Mouse (Mus musculus) CH12.LX (cell line): ENCODE results near the gene Gm28048. TPM values are rescaled to one million over a fixed set of nuclear protein-coding genes. Genes with fewer than 3 reads are reported as not detected.

Experiments used
- DNase-seq: peaks from one replicate; pipeline ENCODE4 v3.0.0-alpha.2; 2013; ENCODE audit errors: extremely low read depth
- H3K27ac ChIP-seq: 2 replicates; pipeline ENCODE4 v1.5.1; 2012; ENCODE audit warnings: low read depth, mild to moderate bottlenecking, control low read depth, moderate library complexity; ENCODE audit not compliant: insufficient read depth
- H3K27me3 ChIP-seq: replicated peaks from 2 replicates; pipeline ENCODE3; 2012; ENCODE audit warnings: inconsistent platforms
- H3K36me3 ChIP-seq, 2 experiments: replicated peaks in 1 of 2; 2 replicates each; pipeline versions ENCODE3 to v1.6.1; 2012; ENCODE audit warnings: inconsistent platforms in 1 of 2, low read length in 1 of 2, mild to moderate bottlenecking in 1 of 2, mixed read lengths in 1 of 2, moderate library complexity in 1 of 2; ENCODE audit not compliant: control insufficient read depth in 1 of 2, insufficient read depth in 1 of 2
- H3K4me1 ChIP-seq, 2 experiments: 2 replicates each; pipeline ENCODE4 v1.6.1; 2012; ENCODE audit warnings: inconsistent platforms in 1 of 2, moderate library complexity in 1 of 2; ENCODE audit not compliant: insufficient read depth in 2 of 2, control insufficient read depth in 1 of 2
- H3K4me2 ChIP-seq: 2 replicates; pipeline ENCODE4 v1.6.1; 2012; ENCODE audit warnings: low read depth, mild to moderate bottlenecking, control low read depth; ENCODE audit not compliant: poor library complexity, insufficient read depth, severe bottlenecking
- H3K4me3 ChIP-seq, 3 experiments: fragments of 150-350 bp in 1 of 3; sonication (generic) in 1 of 3; replicated peaks in 1 of 3; 2 replicates each; pipeline versions ENCODE3 to v1.5.1; 2011 to 2012; ENCODE audit warnings: low read depth in 2 of 3, low read length in 2 of 3, mild to moderate bottlenecking in 2 of 3, moderate library complexity in 2 of 3, control low read depth in 1 of 3, improper control_type of control experiment in 1 of 3, inconsistent platforms in 1 of 3, mixed read lengths in 1 of 3; ENCODE audit not compliant: poor library complexity in 1 of 3
- H3K79me2 ChIP-seq: replicated peaks from 2 replicates; pipeline ENCODE4 v1.6.1; 2012; ENCODE audit warnings: mild to moderate bottlenecking, moderate library complexity; ENCODE audit not compliant: control insufficient read depth, poor library complexity, insufficient read depth, severe bottlenecking; ENCODE audit errors: extremely low read depth
- H3K9ac ChIP-seq: 2 replicates; pipeline ENCODE4 v1.6.1; 2012; ENCODE audit warnings: low read depth, mild to moderate bottlenecking, control low read depth, moderate library complexity; ENCODE audit not compliant: insufficient read depth
- H3K9me3 ChIP-seq: replicated peaks from 2 replicates; pipeline ENCODE3; 2012; ENCODE audit warnings: low read length, inconsistent platforms, mixed read lengths
- CHD1 ChIP-seq: IDR thresholded peaks from 2 replicates; pipeline ENCODE4 v1.6.1; 2012; ENCODE audit warnings: low read depth, low read length, improper control_type of control experiment, inconsistent platforms
- CHD2 ChIP-seq: IDR thresholded peaks from 2 replicates; pipeline ENCODE4 v1.6.1; 2011; ENCODE audit warnings: low read length, improper control_type of control experiment
- CTCF ChIP-seq, 2 experiments: IDR thresholded peaks in 1 of 2; conservative IDR thresholded peaks in 1 of 2; 2 replicates each; pipeline ENCODE4 v1.5.1; 2011 to 2012; ENCODE audit warnings: low read depth in 2 of 2, low read length in 2 of 2, improper control_type of control experiment in 1 of 2, inconsistent platforms in 1 of 2, mild to moderate bottlenecking in 1 of 2, moderate library complexity in 1 of 2
- GABPA ChIP-seq: IDR thresholded peaks from 2 replicates; pipeline ENCODE4 v1.6.1; 2012; ENCODE audit warnings: low read depth, low read length, improper control_type of control experiment, inconsistent platforms; ENCODE audit not compliant: insufficient replicate concordance
- KAT2A ChIP-seq: IDR thresholded peaks from 2 replicates; pipeline ENCODE4 v1.6.1; 2012; ENCODE audit warnings: low read length, improper control_type of control experiment, inconsistent platforms; ENCODE audit not compliant: insufficient replicate concordance
- MYC ChIP-seq: IDR thresholded peaks from 2 replicates; pipeline ENCODE4 v1.6.1; 2011; ENCODE audit warnings: low read depth, mild to moderate bottlenecking, improper control_type of control experiment, low read length
- NRF1 ChIP-seq: IDR thresholded peaks from 2 replicates; pipeline ENCODE4 v1.6.1; 2014; ENCODE audit warnings: low read depth, mild to moderate bottlenecking, inconsistent platforms, low read length, improper control_type of control experiment, moderate library complexity
- SMC3 ChIP-seq: IDR thresholded peaks from 2 replicates; pipeline ENCODE4 v1.6.1; 2011; ENCODE audit warnings: low read depth, low read length, improper control_type of control experiment
- TBP ChIP-seq: conservative IDR thresholded peaks from 2 replicates; pipeline ENCODE4 v1.6.1; 2011; ENCODE audit warnings: low read depth, low read length, improper control_type of control experiment
- UBTF ChIP-seq: IDR thresholded peaks from 2 replicates; pipeline ENCODE4 v1.6.1; 2012; ENCODE audit warnings: low read depth, mild to moderate bottlenecking, inconsistent platforms, low read length, improper control_type of control experiment, moderate library complexity
- USF2 ChIP-seq: conservative IDR thresholded peaks from 2 replicates; pipeline ENCODE4 v1.6.1; 2011; ENCODE audit warnings: low read depth, low read length, improper control_type of control experiment
- dilution Hi-C: fragments of 300-500 bp; cut with MboI; formaldehyde crosslinking; loops from 2 replicates; pipeline ENCODE4 v1.14.3; 2020; ENCODE audit warnings: low sequenced_read_pairs; ENCODE audit not compliant: extremely low pct_unique_long_range_greater_than_20kb, extremely low pct_ligation_motif_present
- in situ Hi-C: fragments of 300-500 bp; cut with MboI; formaldehyde crosslinking; loops from 3 replicates; pipeline ENCODE4 v1.14.3; 2019; ENCODE audit warnings: low sequenced_read_pairs, low pct_ligation_motif_present, low pct_unique_long_range_greater_than_20kb, mixed read lengths
- polyA plus RNA-seq: library from polyadenylated mRNA; unstranded; fragments of >175 nt; gene quantifications from 2 replicates; pipeline ENCODE4 v1.2.1, GENCODE M21; 2012; ENCODE audit warnings: low read depth; ENCODE audit not compliant: insufficient read length
- total RNA-seq, 2 experiments: library from RNA; depleted of rRNA; stranded (reverse); fragments of 300-350 nt in 1 of 2; fragments of >200 nt in 1 of 2; gene quantifications; 2 replicates each; pipeline ENCODE4 v1.2.3; 2012 to 2014

Gm28048 gene
- total and polyA plus RNA-seq, 3 experiments, result 32.6 to 93.3 (median 59.5) TPM

DNA sequence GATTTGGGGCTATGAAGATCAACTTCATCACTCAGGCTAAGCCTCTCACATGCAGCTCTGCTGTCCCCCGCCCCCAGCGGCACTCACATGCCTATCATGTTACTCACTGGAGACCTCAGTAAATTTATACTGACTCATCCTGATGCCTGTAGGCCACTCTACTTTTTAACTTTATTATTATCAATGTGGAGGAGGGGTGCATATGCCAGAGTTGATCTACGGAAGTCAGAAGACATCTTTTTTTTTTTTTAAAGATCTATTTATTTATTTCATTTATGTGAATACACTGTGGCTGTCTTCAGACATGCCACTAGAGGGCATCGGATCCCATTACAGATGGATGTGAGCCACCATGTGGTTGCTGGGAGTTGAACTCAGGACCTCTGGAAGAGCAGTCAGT lies 16.4 kb downstream of the Gm28048 start:
- Histone ChIP-seq H3K27me3 (no peaks in the 10 kb centered on the region), H3K9me3 (peaks cover 11% of the 10 kb centered on the region), H3K9ac (no peak overlapping the region), H3K36me3 (peaks cover 4 to 20% of the 10 kb centered on the region in 2 experiments), H3K4me3 (no peak overlapping the region), H3K27ac (no peak overlapping the region), H3K4me2 (no peak overlapping the region), H3K4me1 (peaks cover 0 to 4% of the 10 kb centered on the region in 2 experiments; a peak in 3 of 4 replicates), H3K79me2 (no peaks in the 10 kb centered on the region; the same call in 1 of the 2 replicates)
- TF ChIP-seq MYC (0 out of 2 replicates have a peak, but pooled peaks have one; percentile 19), CTCF (conservative IDR thresholded peaks at IDR 0.05 in 1 of 2, IDR thresholded peaks at IDR 0.05 in 1 of 2; ENCODE audit: low read depth in 2 of 2, low read length in 2 of 2) (peak in 1 of 2 experiments; percentile 67; a peak in 2 of 4 replicates), GABPA (no peak), USF2 (no peak), SMC3 (peak; percentile 31), TBP (no peak), CHD2 (no peak)
- dilution Hi-C loops, result no loop called here
- in situ Hi-C loops, result no loop called here
- no peak for DNase-seq

DNA sequence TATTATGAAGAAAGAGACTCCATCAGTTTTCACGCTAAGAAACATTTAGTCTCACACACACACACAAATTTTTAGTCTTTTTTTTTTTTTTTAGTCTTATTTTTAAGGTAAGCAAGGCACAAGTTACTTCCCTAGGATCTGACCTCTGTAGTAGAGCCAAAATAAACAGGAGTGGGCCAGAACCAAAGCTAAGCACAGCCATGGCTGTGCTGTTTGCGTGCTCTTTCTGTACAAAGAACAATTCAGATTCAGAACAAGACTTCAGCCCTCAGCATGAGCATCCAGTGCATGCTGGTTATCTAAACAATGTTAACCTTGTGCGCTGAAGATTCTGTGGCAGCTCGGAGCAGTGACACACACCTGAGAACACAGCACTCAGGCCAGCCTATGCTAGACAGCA lies 17.5 kb downstream of the Gm28048 start:
- H3K27me3 ChIP-seq, result no peaks in the 10 kb centered on the region
- dilution Hi-C loops (no loop called here), in situ Hi-C loops (no loop called here)
- H3K9ac ChIP-seq, result no peak overlapping the region
- no peak overlapping the region for H3K4me2 ChIP-seq
- H3K4me3 ChIP-seq, result no peak overlapping the region
- H3K27ac ChIP-seq, result no peak overlapping the region
- H3K9me3 ChIP-seq, result peaks cover 11% of the 10 kb centered on the region
- peaks cover 4 to 24% of the 10 kb centered on the region in 2 experiments for H3K36me3 ChIP-seq
- no peaks in the 10 kb centered on the region; the same call in 1 of the 2 replicates for H3K79me2 ChIP-seq
- peaks cover 0 to 4% of the 10 kb centered on the region in 2 experiments; a peak in 2 of 4 replicates for H3K4me1 ChIP-seq
- no peak for TF ChIP-seq KAT2A
- no peak for DNase-seq

DNA sequence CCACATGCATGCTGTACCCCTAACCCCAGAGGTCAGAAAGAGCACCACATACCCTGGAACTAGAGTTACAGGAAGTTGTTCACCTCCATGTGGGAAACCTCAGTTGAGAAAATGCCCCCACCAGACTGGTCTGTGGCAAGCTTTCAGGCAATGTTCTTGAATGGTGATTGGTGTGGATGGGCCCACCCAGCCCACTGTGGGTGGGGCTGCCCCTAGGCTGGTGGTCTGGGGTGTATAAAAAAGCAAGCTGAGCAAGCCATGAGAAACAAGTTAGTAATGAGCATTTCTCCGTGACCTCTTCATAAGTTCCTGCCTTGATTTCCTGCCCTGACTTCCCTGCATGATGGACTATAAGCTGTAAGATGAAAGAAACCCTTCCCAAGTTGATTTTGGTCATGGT lies 19.8 kb downstream of the Gm28048 start:
- H3K4me3 ChIP-seq, result no peak overlapping the region
- no peak for DNase-seq
- H3K36me3 ChIP-seq, result peaks cover 4 to 23% of the 10 kb centered on the region in 2 experiments
- peaks cover 3 to 4% of the 10 kb centered on the region in 2 experiments for H3K4me1 ChIP-seq
- no peak overlapping the region for H3K27ac ChIP-seq
- H3K27me3 ChIP-seq, result no peaks in the 10 kb centered on the region
- H3K4me2 ChIP-seq, result no peak overlapping the region
- H3K9me3 ChIP-seq, result peaks cover 5% of the 10 kb centered on the region
- no peaks in the 10 kb centered on the region; the same call in 1 of the 2 replicates for H3K79me2 ChIP-seq
- dilution Hi-C loops (no loop called here), in situ Hi-C loops (no loop called here)
- H3K9ac ChIP-seq, result no peak overlapping the region
- TF ChIP-seq NRF1 (no peak), CTCF (conservative IDR thresholded peaks at IDR 0.05 in 1 of 2, IDR thresholded peaks at IDR 0.05 in 1 of 2; ENCODE audit: low read depth in 2 of 2, low read length in 2 of 2) (no peak), UBTF (no peak), CHD1 (no peak)
